Comparison of ENCODE assay signal across 19 mouse cellular contexts in the genomic region with DNA sequence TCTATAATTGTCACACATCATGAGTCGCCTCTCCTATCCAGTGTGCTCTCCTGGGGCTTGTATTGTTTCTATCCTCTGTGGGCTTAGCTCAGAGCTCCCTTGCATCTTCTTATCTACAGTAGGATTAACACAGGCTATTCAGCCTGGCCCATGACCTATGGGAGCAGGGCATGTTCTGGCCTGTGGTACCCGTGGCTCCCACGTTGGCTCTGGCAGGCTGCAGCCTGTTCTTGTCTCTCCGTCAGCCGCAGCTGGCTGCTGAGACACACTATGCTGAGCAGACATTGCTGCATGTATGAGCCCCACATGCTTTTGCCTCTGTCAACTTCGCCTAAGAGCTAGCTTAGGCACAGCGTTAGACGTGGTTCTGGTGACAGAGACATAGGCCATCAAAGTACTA. TPM values are rescaled to one million over a fixed set of nuclear protein-coding genes. Genes with fewer than 3 reads are reported as not detected.
DNase-seq lines count a peak whose midpoint lies in the region; ATAC-seq lines count a peak whose summit lies in the region.
"Had no signal": no experiment of that assay in that cellular context is flagged by ENCODE, and none has a peak within 500 bp of the region (broad histone marks: within the 10 kb centered on the region; RNA-seq: fewer than 3 reads in every experiment).

No protein-coding gene starts in this region.

- intact Hi-C loops in left cerebral cortex, postnatal 10 days (cut with DNase I) = no loop called here

- H3K27ac ChIP-seq in forebrain, embryonic 10.5 days = 0 out of 2 replicates have a peak overlapping the region, but pooled peaks have one; percentile 2
- no peak overlapping the region for H3K27ac ChIP-seq in forebrain, embryonic 15.5 days (replicated peaks)
- H3K27ac ChIP-seq in midbrain, embryonic 11.5 days (ENCODE audit: low read depth, low read length) = no peak overlapping the region
- no peak overlapping the region for H3K27ac ChIP-seq in midbrain, embryonic 15.5 days
- H3K27ac ChIP-seq in limb, embryonic 11.5 days (replicated peaks; ENCODE audit: low read depth, low read length) = no peak overlapping the region
- H3K27ac ChIP-seq: hindbrain, embryonic 14.5 days; liver, embryonic 12.5 days; macrophage; neural tube, embryonic 15.5 days had no signal

- H3K4me1 ChIP-seq in forebrain, embryonic 10.5 days = peaks cover 15% of the 10 kb centered on the region
- H3K4me1 ChIP-seq in forebrain, embryonic 15.5 days = peaks cover 11% of the 10 kb centered on the region
- H3K4me1 ChIP-seq in midbrain, embryonic 11.5 days (ENCODE audit: control insufficient read depth, insufficient read depth, low read length) = peaks cover 4% of the 10 kb centered on the region
- H3K4me1 ChIP-seq in midbrain, embryonic 15.5 days = peaks cover 7% of the 10 kb centered on the region; the same call in 1 of the 2 replicates
- 0 out of 2 replicates have a peak, but pooled peaks cover 5% of the 10 kb centered on the region for H3K4me1 ChIP-seq in limb, embryonic 11.5 days (ENCODE audit: control insufficient read depth, insufficient read depth, low read length)

- ATAC-seq in forebrain, embryonic 15.5 days (replicated peaks) = no peak
- peak; percentile 40; the same call in 1 of the 2 replicates for ATAC-seq in midbrain, embryonic 11.5 days (ENCODE audit: low FRiP score)
- ATAC-seq in midbrain, embryonic 15.5 days (replicated peaks) = no peak
- no peak for ATAC-seq in limb, embryonic 11.5 days (ENCODE audit: insufficient number of reproducible peaks, low FRiP score, low TSS enrichment, low read depth)
- ATAC-seq in megakaryocyte progenitor cell, adult 5-6 weeks (replicated peaks; ENCODE audit: poor library complexity) = no peak
- ATAC-seq: forebrain, embryonic 16.5 days; intestine, embryonic 16.5 days; liver, embryonic 12.5 days had no signal

- H3K9ac ChIP-seq in forebrain, embryonic 15.5 days (replicated peaks) = no peak overlapping the region
- H3K9ac ChIP-seq in midbrain, embryonic 11.5 days (ENCODE audit: low read length) = no peak overlapping the region
- no peak overlapping the region for H3K9ac ChIP-seq in midbrain, embryonic 15.5 days
- no peak overlapping the region for H3K9ac ChIP-seq in limb, embryonic 11.5 days (ENCODE audit: low read length)
- H3K9ac ChIP-seq: hindbrain, embryonic 14.5 days; liver, embryonic 12.5 days; neural tube, embryonic 15.5 days had no signal

- no peak overlapping the region for H3K4me3 ChIP-seq in forebrain, embryonic 10.5 days
- no peak overlapping the region for H3K4me3 ChIP-seq in forebrain, embryonic 15.5 days
- H3K4me3 ChIP-seq in midbrain, embryonic 11.5 days (ENCODE audit: low read depth, low read length) = no peak overlapping the region
- H3K4me3 ChIP-seq in midbrain, embryonic 15.5 days = no peak overlapping the region
- no peak overlapping the region for H3K4me3 ChIP-seq in limb, embryonic 11.5 days (ENCODE audit: low read depth, low read length)
- H3K4me3 ChIP-seq: liver, embryonic 12.5 days; neural tube, embryonic 15.5 days had no signal

- 61% methylated on average over 8 of the region's 8 CpGs for WGBS in forebrain, embryonic 10.5 days
- 50% methylated on average over 8 of the region's 8 CpGs for WGBS in forebrain, embryonic 15.5 days
- 44% methylated on average over 8 of the region's 8 CpGs for WGBS in midbrain, embryonic 11.5 days
- WGBS in midbrain, embryonic 15.5 days = 33% methylated on average over 8 of the region's 8 CpGs
- whole genome bisulfite sequencing in limb, embryonic 11.5 days = 58% methylated on average over 8 of the region's 8 CpGs

- H3K27me3 ChIP-seq in forebrain, embryonic 10.5 days (ENCODE audit: poor library complexity, severe bottlenecking) = no peaks in the 10 kb centered on the region
- no peaks in the 10 kb centered on the region for H3K27me3 ChIP-seq in forebrain, embryonic 15.5 days
- H3K27me3 ChIP-seq in midbrain, embryonic 11.5 days (ENCODE audit: control insufficient read depth, insufficient read depth, low read length) = no peaks in the 10 kb centered on the region
- no peaks in the 10 kb centered on the region for H3K27me3 ChIP-seq in midbrain, embryonic 15.5 days (replicated peaks)
- H3K27me3 ChIP-seq in limb, embryonic 11.5 days (ENCODE audit: control insufficient read depth, insufficient read depth, low read length) = no peaks in the 10 kb centered on the region
- H3K27me3 ChIP-seq: neural tube, embryonic 15.5 days had no signal

- no peak overlapping the region for H3K4me2 ChIP-seq in forebrain, embryonic 15.5 days (replicated peaks)
- H3K4me2 ChIP-seq in midbrain, embryonic 11.5 days = no peak overlapping the region
- H3K4me2 ChIP-seq in midbrain, embryonic 15.5 days = no peak overlapping the region
- no peak overlapping the region for H3K4me2 ChIP-seq in limb, embryonic 11.5 days (ENCODE audit: low read depth, severe bottlenecking)
- H3K4me2 ChIP-seq: hindbrain, embryonic 14.5 days; liver, embryonic 12.5 days; neural tube, embryonic 15.5 days had no signal

- no peak for DNase-seq in forebrain, embryonic 10.5 days (ENCODE audit: extremely low spot score, low spot score)
- no peak for DNase-seq in midbrain, embryonic 11.5 days (ENCODE audit: low spot score, missing footprints)
- DNase-seq in limb, embryonic 11.5 days (ENCODE audit: low spot score) = peak; percentile 23
- DNase-seq in urinary bladder, postnatal 36 days (ENCODE audit: low spot score in 2 of 2) = peak; percentile 39 to 66
- DNase-seq in left cerebral cortex, postnatal 10 days (ENCODE audit: extremely low spot score in 1 of 2, low spot score in 2 of 2) = no peak
- DNase-seq: cerebellum, adult 11 months; cerebellum, postnatal 36 days; heart, adult 18-20 months; kidney, postnatal 10 days; spleen, adult 18-20 months had no signal

- H3K36me3 ChIP-seq in forebrain, embryonic 10.5 days (replicated peaks) = no peaks in the 10 kb centered on the region
- H3K36me3 ChIP-seq in forebrain, embryonic 15.5 days = no peaks in the 10 kb centered on the region
- H3K36me3 ChIP-seq in midbrain, embryonic 11.5 days (ENCODE audit: control insufficient read depth, insufficient read depth, low read length) = no peaks in the 10 kb centered on the region
- H3K36me3 ChIP-seq in midbrain, embryonic 15.5 days (replicated peaks) = no peaks in the 10 kb centered on the region
- H3K36me3 ChIP-seq in limb, embryonic 11.5 days (ENCODE audit: control insufficient read depth, insufficient read depth, low read length) = no peaks in the 10 kb centered on the region
- H3K36me3 ChIP-seq: liver, embryonic 12.5 days; neural tube, embryonic 15.5 days had no signal

- no peaks in the 10 kb centered on the region for H3K9me3 ChIP-seq in forebrain, embryonic 10.5 days
- H3K9me3 ChIP-seq in forebrain, embryonic 15.5 days = no peaks in the 10 kb centered on the region
- no peaks in the 10 kb centered on the region for H3K9me3 ChIP-seq in midbrain, embryonic 11.5 days (ENCODE audit: control insufficient read depth, low read length)
- H3K9me3 ChIP-seq in midbrain, embryonic 15.5 days = no peaks in the 10 kb centered on the region
- H3K9me3 ChIP-seq in limb, embryonic 11.5 days (ENCODE audit: control insufficient read depth, low read length) = no peaks in the 10 kb centered on the region
- H3K9me3 ChIP-seq: liver, embryonic 12.5 days; neural tube, embryonic 15.5 days had no signal

RNA-seq across cellular contexts. Expression of a gene that starts 58.3 kb away (rescaled TPM):
- polyA plus RNA-seq in forebrain, embryonic 10.5 days (2016; fragmentation: Nextera tagmentation; extraction: Ambion mirVana) = 82.4 and 86.6 TPM in 2 replicates
- polyA plus RNA-seq in forebrain, embryonic 15.5 days (2015; fragmentation: Nextera tagmentation; extraction: Ambion mirVana) = 166 and 192 TPM in 2 replicates
- 70.6 and 76.9 TPM in 2 replicates for polyA plus RNA-seq in midbrain, embryonic 11.5 days (2014; fragmentation: Nextera tagmentation; extraction: Ambion mirVana)
- 113 and 150 TPM in 2 replicates for polyA plus RNA-seq in midbrain, embryonic 15.5 days (2015; fragmentation: Nextera tagmentation; extraction: Ambion mirVana)
- 154 and 157 TPM in 2 replicates for polyA plus RNA-seq in limb, embryonic 11.5 days (2014; fragmentation: Nextera tagmentation; extraction: Ambion mirVana)
- total RNA-seq in left cerebral cortex, postnatal 10 days (2021) = 100 to 1,000 TPM; 148 to 163 TPM
- 8.4 and 10.4 TPM in 2 replicates for total RNA-seq in megakaryocyte progenitor cell, adult 5-6 weeks (2015)
- 9.9 and 10.7 TPM in 2 replicates for total RNA-seq in megakaryocyte progenitor cell, adult 5-6 weeks (2017)

Comparison
In these comparisons a context has a peak if more than half of its experiments do, and no peak if none do; other contexts are left out.
1. DNase-seq: peak in limb, embryonic 11.5 days (single experiment) and urinary bladder, postnatal 36 days (2 of 2); none in forebrain, embryonic 10.5 days (single experiment), midbrain, embryonic 11.5 days (single experiment) and left cerebral cortex, postnatal 10 days (0 of 2).